Mouse (Mus musculus): ENCODE results near the gene Pdik1l. TPM values are rescaled to one million over a fixed set of nuclear protein-coding genes. Genes with fewer than 3 reads are reported as not detected.

Pdik1l gene
- total and polyA plus RNA-seq, 3 experiments, result 12.1 to 14.6 (median 13.7) TPM

- H3K27me3 ChIP-seq (replicated peaks), result no peaks in the 10 kb centered on the region
- dilution Hi-C loops (cut with MboI; ENCODE audit: extremely low pct_ligation_motif_present, extremely low pct_unique_long_range_greater_than_20kb, low sequenced_read_pairs) (no loop called here), in situ Hi-C loops (cut with MboI; ENCODE audit: low pct_ligation_motif_present, low pct_unique_long_range_greater_than_20kb, low sequenced_read_pairs) (no loop called here)
- no peak overlapping the region for H3K27ac ChIP-seq (ENCODE audit: insufficient read depth, low read depth)
- H3K36me3 ChIP-seq (replicated peaks in 1 of 2; ENCODE audit: control insufficient read depth in 1 of 2, insufficient read depth in 1 of 2, low read length in 1 of 2), result no peaks in the 10 kb centered on the region
- no peaks in the 10 kb centered on the region for H3K9me3 ChIP-seq (replicated peaks; ENCODE audit: low read length)
- no peak overlapping the region for H3K4me3 ChIP-seq (replicated peaks in 1 of 3; ENCODE audit: low read depth in 2 of 3, low read length in 2 of 3, poor library complexity in 1 of 3)
- DNase-seq (ENCODE audit: extremely low read depth), result no peak
- H3K4me2 ChIP-seq (ENCODE audit: insufficient read depth, low read depth, poor library complexity, severe bottlenecking), result no peak overlapping the region
- no peak overlapping the region for H3K9ac ChIP-seq (ENCODE audit: insufficient read depth, low read depth)
- H3K79me2 ChIP-seq (replicated peaks; ENCODE audit: control insufficient read depth, extremely low read depth, insufficient read depth, poor library complexity, severe bottlenecking), result no peaks in the 10 kb centered on the region
- H3K4me1 ChIP-seq (ENCODE audit: control insufficient read depth in 1 of 2, insufficient read depth in 2 of 2), result peaks cover 0 to 9% of the 10 kb centered on the region in 2 experiments; a peak in 2 of 4 replicates
- TF ChIP-seq SIN3A (IDR thresholded peaks at IDR 0.05; ENCODE audit: low read length) (no peak), HCFC1 (IDR thresholded peaks at IDR 0.05; ENCODE audit: low read depth, low read length) (no peak), ZC3H11A (IDR thresholded peaks at IDR 0.05; ENCODE audit: low read depth, low read length) (no peak), MAFK (IDR thresholded peaks at IDR 0.05; ENCODE audit: insufficient replicate concordance, low read length) (peak; percentile 56; the same call in 1 of the 2 replicates)
These were observed 39.3 kb upstream of the Pdik1l start for GRCm38 (mm10) chr4:134326859-134327530.

GRCm38 (mm10) chr4:134324655-134325054 is 37.0 kb upstream of the Pdik1l start:
- Histone ChIP-seq H3K9me3 (replicated peaks; ENCODE audit: low read length) (no peaks in the 10 kb centered on the region), H3K9ac (ENCODE audit: insufficient read depth, low read depth) (no peak overlapping the region), H3K4me1 (ENCODE audit: control insufficient read depth in 1 of 2, insufficient read depth in 2 of 2) (peaks cover 3 to 16% of the 10 kb centered on the region in 2 experiments), H3K4me3 (replicated peaks in 1 of 3; ENCODE audit: low read depth in 2 of 3, low read length in 2 of 3, poor library complexity in 1 of 3) (no peak overlapping the region), H3K27ac (ENCODE audit: insufficient read depth, low read depth) (no peak overlapping the region), H3K27me3 (replicated peaks) (no peaks in the 10 kb centered on the region), H3K79me2 (replicated peaks; ENCODE audit: control insufficient read depth, extremely low read depth, insufficient read depth, poor library complexity, severe bottlenecking) (no peaks in the 10 kb centered on the region), H3K36me3 (replicated peaks in 1 of 2; ENCODE audit: control insufficient read depth in 1 of 2, insufficient read depth in 1 of 2, low read length in 1 of 2) (no peaks in the 10 kb centered on the region), H3K4me2 (ENCODE audit: insufficient read depth, low read depth, poor library complexity, severe bottlenecking) (no peak overlapping the region)
- DNase-seq (ENCODE audit: extremely low read depth), result no peak
- in situ Hi-C loops (cut with MboI; ENCODE audit: low pct_ligation_motif_present, low pct_unique_long_range_greater_than_20kb, low sequenced_read_pairs) (no loop called here), dilution Hi-C loops (cut with MboI; ENCODE audit: extremely low pct_ligation_motif_present, extremely low pct_unique_long_range_greater_than_20kb, low sequenced_read_pairs) (no loop called here)
- TF ChIP-seq TCF12 (IDR thresholded peaks at IDR 0.05; ENCODE audit: low read depth, low read length), result no peak
- no peak for TF ChIP-seq CHD1 (IDR thresholded peaks at IDR 0.05; ENCODE audit: low read depth, low read length)
- no peak for TF ChIP-seq MEF2A (IDR thresholded peaks at IDR 0.05; ENCODE audit: borderline replicate concordance, low read depth, low read length)
- TF ChIP-seq USF1 (IDR thresholded peaks at IDR 0.05; ENCODE audit: low read depth, low read length), result no peak
- no peak for TF ChIP-seq ZNF384 (IDR thresholded peaks at IDR 0.05; ENCODE audit: low read depth, low read length)
- TF ChIP-seq ZKSCAN1 (IDR thresholded peaks at IDR 0.05; ENCODE audit: borderline replicate concordance, low read depth, low read length), result no peak
- no peak for TF ChIP-seq SIN3A (IDR thresholded peaks at IDR 0.05; ENCODE audit: low read length)
- no peak for TF ChIP-seq SMC3 (IDR thresholded peaks at IDR 0.05; ENCODE audit: low read depth, low read length)
- no peak for TF ChIP-seq MYC (IDR thresholded peaks at IDR 0.05; ENCODE audit: low read depth, low read length)
- TF ChIP-seq ZC3H11A (IDR thresholded peaks at IDR 0.05; ENCODE audit: low read depth, low read length), result no peak
- TF ChIP-seq EP300 (IDR thresholded peaks at IDR 0.05; ENCODE audit: low read length), result no peak
- TF ChIP-seq JUN (IDR thresholded peaks at IDR 0.05; ENCODE audit: insufficient read depth, low read depth, low read length), result no peak
- TF ChIP-seq ZMIZ1 (IDR thresholded peaks at IDR 0.05; ENCODE audit: low read depth, low read length), result no peak
- no peak for TF ChIP-seq MAFK (IDR thresholded peaks at IDR 0.05; ENCODE audit: insufficient replicate concordance, low read length)

All from CH12.LX (cell line).